Mouse (Mus musculus): Measurements from ENCODE around the gene Cbfa2t3. TPM values are rescaled to one million over a fixed set of nuclear protein-coding genes. Genes with fewer than 3 reads are reported as not detected.

The Cbfa2t3 gene
- total and polyA plus RNA-seq, 3 experiments, result 10.9 to 22.3 (median 21.8) TPM

- Histone ChIP-seq H3K4me1 (ENCODE audit: control insufficient read depth, insufficient read depth, low read length) (peaks cover 5% of the 10 kb centered on the region), H3K9ac (ENCODE audit: low read depth, low read length) (no peak overlapping the region), H3K27ac (no peak overlapping the region), H3K27me3 (ENCODE audit: control insufficient read depth, insufficient read depth, low read length) (no peaks in the 10 kb centered on the region), H3K36me3 (ENCODE audit: control insufficient read depth, insufficient read depth, low read length) (no peaks in the 10 kb centered on the region), H3K79me2 (replicated peaks; ENCODE audit: control insufficient read depth, insufficient read depth, low read length) (no peaks in the 10 kb centered on the region), H3K4me3 (no peak overlapping the region)
- intact Hi-C loops (cut with DNase I), result no loop called here
- no peak for DNase-seq
- no peak for TF ChIP-seq EP300 (IDR thresholded peaks at IDR 0.05; ENCODE audit: insufficient read depth, low read depth, low read length)
- TF ChIP-seq CTCF (IDR thresholded peaks at IDR 0.05), result no peak
- TF ChIP-seq POLR2A (IDR thresholded peaks at IDR 0.05; ENCODE audit: insufficient read depth, low read depth, low read length), result no peak
- WGBS, result 80% methylated on average over 3 of the region's 3 CpGs
These were observed 36.2 kb upstream of the Cbfa2t3 start for GRCm38 (mm10) chr8:122735110-122735509.

GRCm38 (mm10) chr8:122728630-122729029 is 29.7 kb upstream of the Cbfa2t3 start:
- DNase-seq, result no peak
- no peak for TF ChIP-seq EP300 (IDR thresholded peaks at IDR 0.05; ENCODE audit: insufficient read depth, low read depth, low read length)
- Histone ChIP-seq H3K27ac (no peak overlapping the region), H3K27me3 (ENCODE audit: control insufficient read depth, insufficient read depth, low read length) (no peaks in the 10 kb centered on the region; the same call in 1 of the 2 replicates), H3K9ac (ENCODE audit: low read depth, low read length) (no peak overlapping the region), H3K4me3 (no peak overlapping the region), H3K4me1 (ENCODE audit: control insufficient read depth, insufficient read depth, low read length) (no peaks in the 10 kb centered on the region), H3K36me3 (ENCODE audit: control insufficient read depth, insufficient read depth, low read length) (no peaks in the 10 kb centered on the region), H3K79me2 (replicated peaks; ENCODE audit: control insufficient read depth, insufficient read depth, low read length) (no peaks in the 10 kb centered on the region)
- WGBS, result 42% methylated on average over 3 of the region's 3 CpGs
- intact Hi-C loops (cut with DNase I), result no loop called here

- TF ChIP-seq CTCF (IDR thresholded peaks at IDR 0.05) (no peak), EP300 (IDR thresholded peaks at IDR 0.05; ENCODE audit: insufficient read depth, low read depth, low read length) (no peak), POLR2A (IDR thresholded peaks at IDR 0.05; ENCODE audit: insufficient read depth, low read depth, low read length) (no peak)
- Histone ChIP-seq H3K4me3 (no peak overlapping the region), H3K27me3 (ENCODE audit: control insufficient read depth, insufficient read depth, low read length) (no peaks in the 10 kb centered on the region; the same call in 1 of the 2 replicates), H3K9ac (ENCODE audit: low read depth, low read length) (no peak overlapping the region), H3K36me3 (ENCODE audit: control insufficient read depth, insufficient read depth, low read length) (no peaks in the 10 kb centered on the region), H3K27ac (no peak overlapping the region), H3K4me1 (ENCODE audit: control insufficient read depth, insufficient read depth, low read length) (no peaks in the 10 kb centered on the region), H3K79me2 (replicated peaks; ENCODE audit: control insufficient read depth, insufficient read depth, low read length) (no peaks in the 10 kb centered on the region)
- WGBS, result 65% methylated on average over 5 of the region's 5 CpGs
- intact Hi-C loops (cut with DNase I), result no loop called here
- no peak for DNase-seq
These were observed 28.5 kb upstream of the Cbfa2t3 start for GRCm38 (mm10) chr8:122727412-122727811.

- intact Hi-C loops (cut with DNase I), result no loop called here
- Histone ChIP-seq H3K9ac (ENCODE audit: low read depth, low read length) (no peak overlapping the region), H3K27me3 (ENCODE audit: control insufficient read depth, insufficient read depth, low read length) (no peaks in the 10 kb centered on the region; the same call in 1 of the 2 replicates), H3K79me2 (replicated peaks; ENCODE audit: control insufficient read depth, insufficient read depth, low read length) (no peaks in the 10 kb centered on the region), H3K4me3 (no peak overlapping the region), H3K36me3 (ENCODE audit: control insufficient read depth, insufficient read depth, low read length) (no peaks in the 10 kb centered on the region), H3K4me1 (ENCODE audit: control insufficient read depth, insufficient read depth, low read length) (no peaks in the 10 kb centered on the region), H3K27ac (no peak overlapping the region)
- DNase-seq, result no peak
- 88% methylated on average over 2 of the region's 2 CpGs for WGBS
- no peak for TF ChIP-seq POLR2A (IDR thresholded peaks at IDR 0.05; ENCODE audit: insufficient read depth, low read depth, low read length)
- TF ChIP-seq CTCF (IDR thresholded peaks at IDR 0.05), result no peak
- TF ChIP-seq EP300 (IDR thresholded peaks at IDR 0.05; ENCODE audit: insufficient read depth, low read depth, low read length), result no peak
These were observed 27.9 kb upstream of the Cbfa2t3 start for GRCm38 (mm10) chr8:122726789-122727188.

- Histone ChIP-seq H3K27me3 (ENCODE audit: control insufficient read depth, insufficient read depth, low read length) (no peaks in the 10 kb centered on the region; the same call in 1 of the 2 replicates), H3K27ac (no peak overlapping the region)
- 90% methylated on average over 6 of the region's 6 CpGs for WGBS
These were observed 26.3 kb upstream of the Cbfa2t3 start for GRCm38 (mm10) chr8:122725187-122725586.

GRCm38 (mm10) chr8:122720811-122721640 is 22.1 kb upstream of the Cbfa2t3 start:
- WGBS, result 27% methylated on average over 14 of the region's 14 CpGs
- Histone ChIP-seq H3K4me3 (no peak overlapping the region), H3K36me3 (ENCODE audit: control insufficient read depth, insufficient read depth, low read length) (no peaks in the 10 kb centered on the region), H3K4me1 (ENCODE audit: control insufficient read depth, insufficient read depth, low read length) (peaks cover 13% of the 10 kb centered on the region), H3K9ac (ENCODE audit: low read depth, low read length) (0 out of 2 replicates have a peak overlapping the region, but pooled peaks have one; percentile 17), H3K27ac (peak overlapping the region; percentile 45), H3K27me3 (ENCODE audit: control insufficient read depth, insufficient read depth, low read length) (no peaks in the 10 kb centered on the region), H3K79me2 (replicated peaks; ENCODE audit: control insufficient read depth, insufficient read depth, low read length) (no peaks in the 10 kb centered on the region)
- TF ChIP-seq CTCF (IDR thresholded peaks at IDR 0.05) (no peak), EP300 (IDR thresholded peaks at IDR 0.05; ENCODE audit: insufficient read depth, low read depth, low read length) (no peak), POLR2A (IDR thresholded peaks at IDR 0.05; ENCODE audit: insufficient read depth, low read depth, low read length) (no peak)
- DNase-seq, result peak in 1 of 2 experiments; percentile 46
- intact Hi-C loops (cut with DNase I), result no loop called here

More at GRCm38 (mm10) chr8:122725187-122725586, 26.3 kb upstream of the Cbfa2t3 start:
- no peak for TF ChIP-seq CTCF (IDR thresholded peaks at IDR 0.05)
- TF ChIP-seq EP300 (IDR thresholded peaks at IDR 0.05; ENCODE audit: insufficient read depth, low read depth, low read length), result no peak
- TF ChIP-seq POLR2A (IDR thresholded peaks at IDR 0.05; ENCODE audit: insufficient read depth, low read depth, low read length), result no peak
- DNase-seq, result no peak
- intact Hi-C loops (cut with DNase I), result no loop called here
- no peaks in the 10 kb centered on the region for H3K36me3 ChIP-seq (ENCODE audit: control insufficient read depth, insufficient read depth, low read length)
- H3K4me1 ChIP-seq (ENCODE audit: control insufficient read depth, insufficient read depth, low read length), result peaks cover 8% of the 10 kb centered on the region
- H3K79me2 ChIP-seq (replicated peaks; ENCODE audit: control insufficient read depth, insufficient read depth, low read length), result no peaks in the 10 kb centered on the region
- no peak overlapping the region for H3K9ac ChIP-seq (ENCODE audit: low read depth, low read length)
- H3K4me3 ChIP-seq, result no peak overlapping the region
